Mouse (Mus musculus): ENCODE results near the gene Krt24. TPM values are rescaled to one million over a fixed set of nuclear protein-coding genes. Genes with fewer than 3 reads are reported as not detected.

Krt24 gene
- polyA plus RNA-seq, 1 experiment from 2014 or later, result not detected

Other genes starting within 250 kb of the Krt24 start
- 207 and 209 TPM in 2 replicates for gene Igfbp4, start 244.0 kb downstream of the Krt24 start, polyA plus RNA-seq (2014; fragmentation: Nextera tagmentation; extraction: Ambion mirVana)
- gene Tns4, start 196.0 kb downstream of the Krt24 start, polyA plus RNA-seq (2014; fragmentation: Nextera tagmentation; extraction: Ambion mirVana), result 0.23 and 0.67 TPM in 2 replicates
- 0.41 TPM in 1 of 2 replicates, not detected in the other for gene Ccr7, start 130.2 kb downstream of the Krt24 start, polyA plus RNA-seq (2014; fragmentation: Nextera tagmentation; extraction: Ambion mirVana)
- 184 and 194 TPM in 2 replicates for gene Smarce1, start 54.2 kb downstream of the Krt24 start, polyA plus RNA-seq (2014; fragmentation: Nextera tagmentation; extraction: Ambion mirVana)
- gene Krt222, start 41.2 kb downstream of the Krt24 start, polyA plus RNA-seq (2014; fragmentation: Nextera tagmentation; extraction: Ambion mirVana), result 0.40 and 0.68 TPM in 2 replicates
- not detected in 2 replicates for gene Krt25, start 37.7 kb upstream of the Krt24 start, polyA plus RNA-seq (2014; fragmentation: Nextera tagmentation; extraction: Ambion mirVana)
- gene Krt26, start 52.7 kb upstream of the Krt24 start, polyA plus RNA-seq (2014; fragmentation: Nextera tagmentation; extraction: Ambion mirVana), result 0.68 and 0.94 TPM in 2 replicates
- not detected in 2 replicates for gene Krt27, start 65.8 kb upstream of the Krt24 start, polyA plus RNA-seq (2014; fragmentation: Nextera tagmentation; extraction: Ambion mirVana)
- 0.26 and 0.61 TPM in 2 replicates for gene Krt28, start 89.6 kb upstream of the Krt24 start, polyA plus RNA-seq (2014; fragmentation: Nextera tagmentation; extraction: Ambion mirVana)
- gene Krt10, start 104.1 kb upstream of the Krt24 start, polyA plus RNA-seq (2014; fragmentation: Nextera tagmentation; extraction: Ambion mirVana), result 31.6 and 38.3 TPM in 2 replicates
- not detected in 2 replicates for gene Krt12, start 137.0 kb upstream of the Krt24 start, polyA plus RNA-seq (2014; fragmentation: Nextera tagmentation; extraction: Ambion mirVana)
- 0.11 and 0.42 TPM in 2 replicates for gene Krt20, start 152.9 kb upstream of the Krt24 start, polyA plus RNA-seq (2014; fragmentation: Nextera tagmentation; extraction: Ambion mirVana)
- 0.14 TPM in 1 of 2 replicates, not detected in the other for gene Krt23, start 207.9 kb upstream of the Krt24 start, polyA plus RNA-seq (2014; fragmentation: Nextera tagmentation; extraction: Ambion mirVana)
- not detected in 2 replicates for gene Krt39, start 236.1 kb upstream of the Krt24 start, polyA plus RNA-seq (2014; fragmentation: Nextera tagmentation; extraction: Ambion mirVana)